Mouse (Mus musculus): ENCODE measurements at regions not wholly inside any gene's neighbourhood (a gene's known extent, or its start where the extent isn't known, plus 50 kb on each side); places are given as distances from the start of the nearest gene placed in this dataset.
A peak's percentile ranks its signal among the peaks of the same experiment; 100 is the strongest.
"Not testable (repeated sequence)": the region's sequence is repeated elsewhere in the genome, so short reads cannot be mapped to it uniquely, and the experiment has no call there.

DNA sequence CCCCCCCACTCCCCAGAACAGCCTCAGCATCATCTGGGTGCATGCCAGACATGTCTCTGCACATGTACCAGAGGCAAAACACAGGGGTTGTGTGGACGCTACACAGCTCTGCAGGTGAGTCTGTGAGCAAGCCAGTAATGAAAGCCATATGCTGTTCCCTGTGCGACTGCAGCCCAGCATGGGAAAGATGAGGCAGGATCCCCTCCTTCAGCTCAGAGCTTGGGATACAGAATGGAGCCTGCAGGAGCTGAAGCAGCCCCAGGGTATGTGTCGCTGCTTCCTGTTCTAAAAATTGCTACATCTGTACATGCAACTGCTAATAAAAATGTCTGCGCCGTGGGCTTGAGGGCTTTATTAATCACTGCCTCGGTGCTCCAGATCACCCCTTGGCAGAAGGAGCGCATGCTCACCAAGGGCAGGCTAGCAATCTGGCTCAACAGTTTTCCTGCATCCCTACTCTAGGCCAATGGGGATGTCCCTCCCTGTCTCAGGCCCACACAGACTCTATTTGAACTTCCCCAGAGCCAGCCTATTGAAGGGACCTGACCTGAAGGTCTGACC, 407.0 kb upstream of the Cdh5 start:
- DNase-seq, result no peak

DNA sequence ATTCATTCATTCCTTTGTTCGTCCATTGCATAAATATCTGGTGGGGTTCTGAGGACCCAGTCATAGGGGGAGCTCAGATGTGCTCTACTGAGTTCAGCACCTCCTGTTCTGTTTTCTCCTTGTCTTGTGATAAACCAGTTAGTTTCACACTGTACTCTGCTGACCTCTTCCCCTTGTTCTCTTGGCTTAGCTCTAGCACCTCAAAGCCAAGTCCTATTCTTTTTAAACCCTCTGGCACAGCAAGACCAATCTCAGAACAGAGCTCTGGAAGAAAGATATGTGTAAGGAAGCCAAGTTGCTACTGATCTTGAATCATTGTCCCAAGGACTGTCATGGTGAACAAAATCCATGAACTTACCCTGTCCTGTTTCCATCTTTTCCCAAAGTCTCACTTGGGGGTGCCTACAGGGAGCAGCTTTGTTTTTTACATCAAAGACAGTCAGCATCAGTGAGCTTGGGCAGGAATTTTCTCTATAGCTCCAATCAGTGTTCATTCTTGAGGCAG, 402.4 kb upstream of the Cdh5 start:
- DNase-seq, result no peak

DNA sequence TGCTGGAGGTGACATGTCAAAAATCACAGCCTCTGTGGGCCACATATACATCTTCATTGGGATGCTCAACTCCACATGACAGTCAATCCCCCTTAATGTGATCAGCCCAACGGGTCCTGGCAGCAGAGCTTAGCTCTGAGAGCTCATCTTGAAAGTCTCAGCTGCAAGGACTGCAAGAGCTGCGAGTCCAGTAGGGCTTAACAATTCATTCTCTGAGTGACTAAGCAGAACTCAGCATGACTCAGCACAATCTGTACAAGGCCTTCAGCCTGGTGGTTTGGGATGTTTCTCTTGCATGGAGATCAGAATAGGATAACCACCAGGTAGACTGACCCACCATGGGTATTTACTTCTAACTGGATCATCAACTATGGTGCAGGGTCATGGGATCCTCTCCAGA, 399.2 kb upstream of the Cdh5 start:
- no peak for DNase-seq

DNA sequence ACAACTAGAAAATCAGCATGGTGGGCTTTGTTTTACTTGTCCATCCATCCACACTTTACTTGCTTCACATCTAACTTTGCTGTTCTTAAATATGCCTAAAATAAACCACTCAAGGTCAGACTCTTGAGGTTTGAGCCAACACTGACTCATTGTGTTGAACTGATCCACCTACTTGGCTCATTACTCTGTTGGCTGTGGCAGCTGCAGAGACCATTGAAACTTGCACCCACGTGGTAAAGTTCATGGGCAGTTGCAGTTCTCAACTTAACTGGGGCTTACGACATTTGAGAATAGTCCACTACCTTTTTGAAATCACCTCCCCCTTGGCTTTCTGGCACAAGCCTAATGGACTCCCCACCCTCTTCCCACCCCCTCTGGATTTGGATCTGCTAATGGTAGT, 395.3 kb upstream of the Cdh5 start:
- no peak for DNase-seq

DNA sequence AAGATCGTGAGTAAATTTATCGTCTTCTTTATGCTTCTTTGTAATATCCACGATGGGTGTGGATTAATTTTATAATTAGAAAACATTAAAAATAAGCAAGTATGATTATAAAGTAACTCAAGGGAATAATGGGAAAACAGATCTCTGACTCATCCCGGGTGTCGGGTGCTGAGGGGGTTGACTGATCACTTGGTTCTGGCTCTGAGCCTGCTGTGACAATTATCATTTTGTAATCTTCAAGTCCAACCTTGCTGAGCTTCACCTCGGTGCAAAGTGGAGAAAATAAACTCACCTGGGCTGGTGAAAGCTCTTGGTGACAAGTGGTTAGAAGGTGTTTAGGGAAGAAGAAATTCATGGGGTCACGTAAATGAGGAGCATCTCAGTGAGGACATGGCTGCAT, 390.6 kb upstream of the Cdh5 start:
- not testable (repeated sequence) for DNase-seq

DNA sequence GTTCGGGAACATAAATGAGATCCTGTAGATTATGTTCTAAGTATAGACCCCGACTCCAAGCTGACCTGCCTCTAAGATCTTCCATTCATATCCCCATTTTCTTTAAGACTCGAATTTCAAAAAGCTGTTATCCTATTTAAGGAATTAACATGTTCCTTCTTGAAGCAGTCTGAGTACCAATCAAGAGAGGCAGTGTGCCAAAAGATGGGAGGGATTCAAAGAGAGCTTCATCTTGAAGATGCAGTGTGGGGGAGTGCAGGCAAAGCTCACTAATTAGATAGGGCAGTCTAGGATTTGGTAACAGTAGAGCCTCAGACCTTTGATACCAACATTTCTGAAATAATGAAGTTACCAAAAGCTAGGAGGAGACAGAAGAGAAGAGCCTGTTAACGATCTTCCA, 383.7 kb upstream of the Cdh5 start:
- DNase-seq, result no peak

DNA sequence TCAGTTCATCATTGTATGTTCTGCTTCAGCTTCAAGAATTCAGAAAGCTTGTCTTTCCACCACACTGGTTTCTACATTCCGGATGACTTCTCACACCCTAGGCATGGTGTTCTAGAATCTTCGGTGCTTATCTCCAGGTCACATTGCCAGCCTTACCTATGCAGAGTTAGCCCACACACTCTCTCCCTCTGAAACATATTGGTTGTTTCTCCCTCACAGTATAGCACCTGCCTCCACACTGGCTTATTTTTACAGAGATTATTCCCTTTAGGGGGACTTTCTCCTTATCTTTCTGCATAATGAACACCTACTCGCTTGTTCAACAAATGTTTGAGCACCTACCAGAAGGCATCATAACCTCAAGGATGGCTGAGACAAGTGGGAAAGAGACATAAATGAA, 368.0 kb upstream of the Cdh5 start:
- no peak for DNase-seq

DNA sequence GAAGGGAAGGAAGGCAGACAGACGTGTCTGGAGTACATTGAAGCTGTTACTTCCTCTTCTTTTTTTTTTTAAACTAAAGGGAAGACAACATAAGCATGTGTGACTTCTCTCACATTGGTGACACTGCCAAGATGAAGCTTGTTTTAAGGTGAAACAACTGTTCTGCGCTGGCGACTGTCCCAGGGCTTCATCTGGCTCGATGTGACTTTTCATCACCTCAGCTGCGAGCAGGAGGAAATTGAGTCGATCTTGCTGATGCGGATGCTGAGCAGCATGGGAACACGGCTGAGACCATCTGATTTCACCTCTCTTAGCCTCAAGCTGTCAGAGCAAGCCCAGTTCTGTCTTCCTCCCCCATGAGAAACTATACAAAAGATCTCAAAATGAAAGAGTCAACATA, 363.1 kb upstream of the Cdh5 start:
- DNase-seq, result peak; percentile 33

DNA sequence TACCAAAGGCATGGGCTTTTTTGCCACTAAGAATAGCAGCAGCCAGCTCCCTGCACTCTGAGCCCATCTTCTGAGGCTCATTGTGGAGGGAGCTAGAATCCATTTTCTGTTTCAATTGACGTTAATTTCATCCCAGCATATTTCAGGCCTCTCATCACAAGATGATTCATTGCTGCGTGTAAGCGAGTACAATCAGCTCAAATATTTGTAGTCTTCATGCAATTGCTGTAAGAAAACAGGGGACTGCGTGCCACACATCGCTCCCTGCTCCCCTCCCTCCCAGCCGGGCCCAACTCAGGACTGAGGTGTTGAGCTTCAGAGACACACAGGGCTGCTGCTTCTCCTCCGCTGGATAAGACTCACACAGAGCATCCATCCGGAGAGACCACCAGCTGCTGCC, 360.0 kb upstream of the Cdh5 start:
- no peak for DNase-seq

DNA sequence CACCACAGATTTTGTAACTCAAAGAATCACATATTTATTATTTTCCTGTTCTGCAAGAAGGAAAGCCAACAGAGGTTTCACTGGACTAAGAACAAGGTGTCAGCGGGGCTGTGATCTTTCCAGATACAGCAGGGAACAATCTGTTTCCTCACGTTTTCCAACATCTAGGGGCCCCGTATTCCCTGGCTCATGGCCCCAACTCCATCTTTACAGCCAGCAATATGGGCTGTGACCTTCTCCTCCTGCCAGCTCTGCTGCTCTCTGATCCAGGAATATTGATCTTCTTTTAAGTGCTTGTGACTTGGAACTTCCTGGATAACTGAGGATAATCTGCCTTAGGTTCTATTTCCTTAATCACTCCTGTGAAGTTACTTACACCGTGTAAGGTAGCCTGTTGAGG, 352.7 kb upstream of the Cdh5 start:
- DNase-seq, result no peak

DNA sequence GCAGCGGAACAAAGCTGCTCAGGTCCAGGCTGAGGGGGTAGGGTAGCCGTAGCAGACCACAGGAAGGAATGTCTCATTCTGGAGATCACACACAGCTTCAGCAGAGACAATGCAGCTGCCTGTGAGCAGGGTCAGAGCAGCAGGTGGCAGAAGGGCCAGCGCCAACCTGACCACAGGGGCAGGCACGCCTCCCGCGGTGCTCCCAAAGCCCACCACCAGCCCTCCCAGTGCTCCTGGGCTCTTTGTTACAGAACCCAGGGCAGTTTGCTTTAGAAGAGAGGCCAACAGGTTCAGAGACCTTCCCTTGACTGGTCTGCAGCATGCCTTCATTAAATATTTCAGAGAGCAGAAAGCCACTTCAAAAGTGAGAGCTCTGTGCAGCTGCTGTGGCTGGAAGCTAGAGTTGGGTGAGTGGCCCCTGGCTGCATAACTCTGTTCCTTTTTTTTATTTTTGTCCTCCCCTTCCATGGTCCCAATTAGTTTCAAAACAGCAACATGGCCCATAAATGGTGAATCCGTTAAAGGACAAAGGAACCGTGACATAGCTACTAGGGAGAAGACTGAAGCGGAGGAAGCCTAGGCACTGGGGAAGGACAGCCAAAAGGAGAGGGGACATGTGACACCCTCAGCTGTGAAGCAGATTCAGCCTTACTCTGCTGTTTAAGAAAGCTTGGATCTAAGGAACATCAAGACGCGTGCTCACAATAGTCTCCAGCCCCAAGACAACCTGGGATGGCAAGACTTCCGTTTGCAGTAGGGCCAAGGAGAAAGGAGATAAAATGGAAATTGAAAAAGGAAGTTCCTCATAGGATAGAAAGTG, 350.9 kb upstream of the Cdh5 start:
- no peak for DNase-seq

DNA sequence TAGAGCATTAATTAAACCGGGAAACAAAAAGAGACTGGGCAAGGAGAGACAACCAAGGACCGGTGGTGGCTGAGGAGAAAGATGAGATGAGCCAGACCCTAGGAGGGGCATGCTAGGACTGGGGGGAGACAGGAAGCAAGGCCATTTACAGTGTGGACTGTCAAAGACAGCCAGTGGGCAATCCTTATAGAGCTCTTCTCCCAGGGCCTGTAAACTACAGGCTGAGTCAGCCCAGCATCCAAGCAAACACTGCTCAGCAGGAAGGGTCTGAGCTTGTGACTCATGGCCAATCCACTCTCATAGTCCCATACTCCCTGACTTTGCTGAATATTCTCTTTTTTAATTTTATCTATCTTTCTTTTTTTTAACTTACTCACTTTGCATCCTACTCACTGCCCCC, 350.3 kb upstream of the Cdh5 start:
- DNase-seq, result no peak

DNA sequence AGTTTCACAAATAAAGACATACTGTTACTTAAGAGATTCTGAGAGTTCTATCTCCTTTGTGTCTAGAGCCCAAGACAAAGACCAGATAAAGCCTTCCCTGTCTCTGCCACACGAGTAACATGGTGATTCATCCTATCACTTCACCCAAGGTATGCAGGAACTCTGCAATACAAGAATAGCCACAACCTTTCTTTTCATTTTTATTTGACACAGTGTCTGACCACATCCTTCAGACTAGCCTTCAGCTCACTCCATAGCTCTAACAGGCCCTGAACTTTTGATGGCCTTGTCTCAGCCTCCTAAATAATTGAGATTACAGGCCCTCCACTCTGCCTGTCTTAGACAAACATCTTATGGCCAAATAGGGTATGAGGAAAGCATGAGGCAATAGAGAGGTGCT, 337.6 kb upstream of the Cdh5 start:
- DNase-seq, result no peak

DNA sequence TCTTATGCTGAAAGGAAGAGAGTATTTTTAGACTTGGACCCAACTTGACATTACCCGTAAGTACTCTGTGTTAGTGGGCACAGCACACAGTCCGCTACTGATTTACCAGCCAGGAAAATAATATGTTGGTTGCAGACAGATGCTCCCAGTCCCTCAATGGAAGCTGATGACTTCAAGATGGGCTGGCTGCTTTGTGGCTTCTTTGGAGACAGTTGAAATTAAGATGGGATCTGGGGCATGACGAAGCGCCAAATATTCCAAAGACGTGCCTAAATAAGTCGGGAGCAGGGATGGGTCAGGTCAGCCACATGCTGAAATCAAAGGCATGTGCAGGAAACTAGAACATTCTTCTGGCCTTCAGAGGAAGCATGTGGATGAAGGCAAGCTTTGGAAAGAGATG, 321.8 kb upstream of the Cdh5 start:
- no peak for DNase-seq

DNA sequence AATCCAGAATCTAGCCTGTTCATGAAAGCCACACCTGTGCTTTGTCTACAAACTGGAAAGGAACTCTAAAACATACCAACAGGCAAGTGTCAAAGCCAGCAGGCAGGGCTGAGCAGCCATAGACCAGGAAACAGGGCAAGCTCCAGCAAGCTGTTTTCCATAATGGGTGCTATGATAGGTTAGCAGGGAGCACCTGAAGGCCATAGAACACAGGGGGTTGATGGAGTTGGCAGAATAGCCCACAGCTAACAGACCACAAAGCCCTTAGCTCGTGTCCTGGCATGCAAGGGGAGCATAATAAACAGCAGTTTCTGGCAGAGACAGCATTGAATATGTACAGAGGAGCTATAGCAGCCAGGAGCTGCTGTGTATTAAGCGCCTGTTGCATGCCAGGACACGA, 313.1 kb upstream of the Cdh5 start:
- no peak for DNase-seq

DNA sequence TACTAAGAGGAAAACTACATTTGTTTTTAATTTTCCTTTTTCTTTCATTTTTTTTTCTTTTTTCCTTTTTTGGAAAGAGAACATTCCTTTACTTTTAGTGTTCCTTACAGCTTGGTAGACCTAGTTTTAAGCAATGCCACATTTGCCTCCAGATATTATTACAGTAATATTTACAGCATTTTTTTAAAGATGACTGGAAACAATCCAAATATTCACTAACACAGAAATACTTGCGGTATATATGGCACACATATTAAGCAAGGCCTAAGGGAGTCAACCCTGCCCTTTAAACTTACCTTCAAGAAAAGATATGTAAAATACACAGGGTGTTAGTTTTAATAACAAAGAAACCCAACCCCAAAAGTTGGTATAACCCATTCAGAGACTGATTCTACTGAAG, 308.1 kb upstream of the Cdh5 start:
- DNase-seq, result no peak

DNA sequence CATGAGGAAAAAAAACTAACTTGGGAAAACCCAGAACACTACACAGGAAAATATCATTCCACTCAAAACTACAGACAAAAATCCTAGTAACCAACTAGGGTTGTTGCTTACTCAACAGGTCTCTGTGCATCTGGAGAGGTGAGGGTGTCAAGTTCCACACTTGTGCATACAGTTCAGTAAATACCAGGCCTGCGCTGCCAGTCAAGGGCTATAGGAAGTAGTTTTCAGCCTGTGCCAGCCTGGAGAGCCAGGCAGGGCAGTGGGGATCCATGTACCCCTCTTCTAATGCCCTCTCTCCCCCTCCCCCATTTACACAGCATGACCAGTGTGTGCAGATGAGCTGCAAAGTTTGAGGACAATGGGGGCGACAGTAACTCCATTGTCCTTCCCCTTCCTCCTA, 302.8 kb upstream of the Cdh5 start:
- DNase-seq, result not testable (repeated sequence)

DNA sequence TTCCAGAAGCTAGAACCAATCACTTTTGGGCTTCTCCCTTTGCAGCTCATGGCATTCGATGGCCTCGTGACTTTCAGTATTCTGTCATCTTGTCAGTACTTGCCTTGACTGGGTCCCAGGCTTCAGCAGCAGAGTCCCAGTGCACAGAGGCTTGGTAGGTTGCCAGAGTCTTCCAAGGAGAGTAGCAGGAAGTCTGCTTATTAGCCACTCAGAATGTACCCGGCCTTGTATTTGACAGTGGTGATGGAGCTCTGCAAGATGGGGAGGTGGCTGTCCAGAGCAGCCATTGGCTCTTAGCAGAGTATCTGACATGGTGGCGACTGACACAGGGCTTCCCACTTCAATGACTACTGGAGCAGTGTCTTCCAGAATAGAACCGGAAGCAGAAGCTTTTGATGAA, 293.3 kb upstream of the Cdh5 start:
- DNase-seq, result peak; percentile 62

DNA sequence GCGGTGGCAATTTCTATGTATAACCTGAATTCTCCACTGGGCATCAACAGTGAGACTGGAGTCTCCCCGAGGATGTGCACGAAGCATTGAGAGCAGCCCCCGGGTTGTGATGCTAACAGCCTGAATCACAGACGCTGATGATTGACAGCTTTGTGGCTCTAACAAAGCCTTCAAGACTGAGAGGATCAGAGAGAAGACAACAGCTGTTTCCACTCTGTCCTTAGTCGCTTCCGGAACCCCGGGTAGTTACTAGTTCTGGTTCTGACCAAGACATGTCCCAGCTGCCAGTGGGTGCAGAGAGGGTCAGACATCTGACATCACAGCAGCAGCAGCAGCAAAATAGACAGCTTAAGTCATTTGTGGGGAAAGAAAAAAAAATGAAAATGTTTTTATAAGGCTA, 292.8 kb upstream of the Cdh5 start:
- peak; percentile 72 for DNase-seq

DNA sequence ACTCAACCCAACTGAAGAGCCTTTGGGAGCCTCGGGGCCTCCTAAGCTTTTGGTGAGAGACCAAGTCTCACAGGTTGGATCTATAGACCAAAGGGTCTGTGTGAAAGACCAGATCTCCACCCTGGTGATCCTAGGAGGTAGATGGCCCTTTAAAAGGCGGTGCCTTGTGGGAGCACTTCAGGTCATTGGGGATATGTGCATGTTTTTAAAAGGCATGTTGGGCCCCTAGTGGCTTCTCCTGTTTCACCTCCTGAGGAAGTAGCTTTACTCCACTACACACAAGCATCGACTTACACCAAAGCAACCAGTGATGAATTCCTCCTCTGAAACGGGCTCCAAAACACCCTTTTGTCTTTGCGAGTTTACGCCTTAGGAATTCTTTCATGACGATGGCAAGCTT, 292.3 kb upstream of the Cdh5 start:
- DNase-seq, result no peak

DNA sequence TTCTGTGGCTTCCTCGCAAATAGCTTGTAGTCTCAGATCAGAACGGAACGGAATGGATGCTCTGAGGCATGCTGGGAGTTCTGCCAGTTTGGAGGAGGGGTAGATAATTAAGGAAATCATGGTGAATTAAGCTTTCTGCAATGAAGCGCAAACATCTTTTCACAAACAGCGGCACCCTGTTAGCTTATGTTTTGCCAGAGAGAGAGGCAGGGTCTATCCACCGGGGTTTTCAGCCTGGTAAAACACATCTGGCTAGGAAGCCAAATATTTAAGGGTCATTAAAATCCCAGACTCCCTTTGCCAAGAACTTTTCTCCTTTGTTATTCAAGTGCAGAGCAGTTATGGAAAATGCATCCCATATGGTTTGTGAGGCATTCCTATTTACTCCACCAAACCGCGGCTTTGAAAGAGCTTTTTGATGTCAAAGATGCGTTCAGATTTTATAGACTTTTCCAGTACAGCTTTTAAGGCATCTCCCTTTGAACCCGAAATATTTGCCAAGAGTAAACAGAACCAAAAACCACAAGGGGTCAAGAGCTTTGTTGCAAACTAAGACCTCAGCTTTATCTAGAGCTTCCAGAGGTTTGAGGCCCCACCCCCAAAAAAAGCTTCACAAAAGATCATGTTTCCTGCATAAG, 287.4 kb upstream of the Cdh5 start:
- DNase-seq, result peak; percentile 33

DNA sequence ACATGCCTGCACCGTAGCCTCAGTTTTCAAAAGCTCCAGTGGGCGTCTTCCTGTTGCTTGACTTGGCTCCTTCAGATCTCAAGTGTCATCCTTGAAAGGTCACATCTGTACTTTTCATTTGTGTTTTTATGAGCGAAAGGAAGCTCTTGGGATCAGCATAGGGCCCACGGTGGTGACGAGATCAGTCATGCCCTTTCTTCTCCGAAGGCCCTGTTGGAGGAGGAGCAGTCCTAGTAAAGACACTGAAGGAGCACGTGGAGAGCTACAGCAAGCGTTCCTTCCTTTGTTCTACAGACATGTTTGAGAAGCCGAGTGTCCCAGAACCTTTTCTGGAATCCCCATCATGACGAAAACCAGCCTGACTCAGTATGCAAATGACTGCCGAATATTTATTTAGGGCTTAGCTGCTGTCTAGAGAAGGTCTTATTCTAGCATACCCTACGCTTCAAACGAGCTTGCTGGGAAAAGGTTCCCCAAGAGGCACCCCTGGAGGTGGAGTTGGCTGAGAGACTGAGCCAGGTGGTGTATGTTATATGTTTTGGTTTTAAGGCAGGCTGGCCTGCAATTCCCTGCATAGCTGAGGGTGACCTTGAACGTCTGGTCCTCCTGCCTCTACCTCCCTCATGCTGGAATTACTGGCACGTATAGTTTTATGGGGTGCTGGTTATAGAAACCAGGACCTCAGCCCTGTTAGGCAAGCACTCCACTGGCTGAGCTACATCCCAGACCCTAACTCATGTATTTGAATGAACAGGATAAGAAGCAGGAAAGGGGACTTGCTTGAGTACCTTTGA, 285.1 kb upstream of the Cdh5 start:
- DNase-seq, result no peak

DNA sequence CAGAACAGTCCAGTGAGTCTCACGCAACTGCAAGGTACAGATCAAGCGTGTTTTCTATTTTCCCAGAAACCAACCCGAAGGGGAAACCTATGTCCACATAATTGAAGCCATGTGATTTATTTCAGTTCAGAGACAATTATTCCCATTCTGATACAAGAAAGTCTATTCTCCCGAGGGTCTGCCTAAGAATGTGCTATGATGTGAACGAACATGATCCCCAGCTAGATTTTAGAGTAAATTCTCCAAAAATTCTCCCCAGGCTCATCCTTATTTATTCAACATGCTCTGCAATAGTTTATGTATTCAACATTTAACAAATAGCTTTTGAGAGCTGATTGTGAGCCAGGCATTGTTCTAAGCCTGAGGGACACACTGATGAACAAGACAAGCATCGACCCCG, 277.9 kb upstream of the Cdh5 start:
- DNase-seq, result no peak

DNA sequence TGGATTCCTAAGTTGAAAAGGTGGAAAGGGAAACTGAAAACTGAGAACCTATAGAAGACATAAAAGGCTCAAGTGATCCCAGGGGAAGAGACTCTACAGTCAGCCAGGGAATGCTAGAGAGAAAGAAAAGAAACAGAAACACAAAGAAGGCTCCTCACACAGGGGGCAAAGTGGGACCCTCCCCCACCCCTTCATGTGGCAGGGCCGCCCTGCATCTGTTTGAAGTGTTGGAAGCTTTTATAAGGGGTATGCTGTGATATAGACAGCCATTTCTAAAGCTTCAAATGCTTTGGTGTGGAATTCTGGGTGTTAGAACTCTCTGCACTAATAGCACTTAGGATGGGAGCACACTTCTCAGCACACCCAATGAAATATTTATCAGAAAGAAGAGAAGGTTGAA, 276.7 kb upstream of the Cdh5 start:
- DNase-seq, result no peak
